Mouse (Mus musculus) lung, adult 2 months (tissue): Measurements from ENCODE around the gene Madcam1.

Experiments used
- CTCF ChIP-seq: fragments of 200-500 bp; IDR thresholded peaks from 2 replicates; pipeline ENCODE4 v1.5.1; 2011; ENCODE audit warnings: mild to moderate bottlenecking, low read length, control low read depth; ENCODE audit not compliant: insufficient read depth
- POLR2A ChIP-seq: fragments of 200-500 bp; IDR thresholded peaks from 2 replicates; pipeline ENCODE4 v1.6.1; 2011; ENCODE audit warnings: low read depth, mild to moderate bottlenecking, control low read depth, low read length, borderline replicate concordance; ENCODE audit errors: extremely low read depth

DNA sequence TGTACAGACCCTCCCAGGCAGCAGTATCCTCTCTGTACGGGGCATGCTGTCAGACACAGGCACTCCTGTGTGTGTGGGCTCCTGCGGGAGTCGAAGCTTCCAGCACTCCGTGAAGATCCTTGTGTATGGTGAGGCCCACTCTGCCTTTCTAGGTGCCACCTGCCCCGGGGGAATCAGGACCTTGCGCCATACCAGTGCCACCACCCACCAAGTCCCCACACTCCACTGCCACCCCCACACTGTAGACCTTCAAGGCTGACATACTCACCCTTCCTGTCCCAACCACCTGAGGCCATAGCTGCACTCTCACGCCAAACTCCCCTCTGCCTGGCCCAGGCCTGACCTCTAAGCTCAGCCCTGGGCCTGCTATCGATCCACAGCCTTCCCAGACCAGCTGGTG is 692 bp downstream of the Madcam1 start:
- TF ChIP-seq POLR2A, result no peak
- TF ChIP-seq CTCF, result no peak
